In the genomic region with DNA sequence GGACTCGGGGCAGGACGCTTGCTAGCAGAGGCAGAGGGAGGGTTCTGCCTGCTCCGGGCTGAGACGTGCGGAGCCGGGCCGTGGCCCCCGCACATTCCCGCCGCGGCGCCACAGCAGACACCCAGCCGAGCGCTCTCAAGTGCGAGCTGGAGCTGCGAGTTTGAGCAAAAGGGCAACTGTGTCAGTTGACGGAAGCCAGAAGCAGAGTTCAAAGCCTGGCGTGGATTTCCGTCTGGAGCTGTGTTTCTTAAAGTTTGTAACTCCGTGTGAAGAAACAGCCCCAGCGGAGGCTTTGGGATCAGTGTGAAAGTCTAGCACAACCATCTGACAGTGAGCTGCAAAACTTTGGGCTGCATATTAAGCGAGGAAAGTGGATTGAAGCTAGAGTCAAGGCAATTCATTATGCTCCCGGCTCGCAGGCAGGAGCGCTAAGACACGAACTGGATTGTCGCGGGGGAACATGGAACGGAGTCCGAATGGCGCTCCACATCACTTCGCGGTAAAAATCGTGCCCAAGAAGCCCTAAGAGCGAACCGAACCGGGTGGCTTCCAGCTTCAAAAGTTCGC, we compare ENCODE assay signal across 7 mouse cellular contexts. TPM values are rescaled to one million over a fixed set of nuclear protein-coding genes. Genes with fewer than 3 reads are reported as not detected.
DNase-seq lines count a peak whose midpoint lies in the region; ATAC-seq lines count a peak whose summit lies in the region.

No protein-coding gene starts in this region.

- peak overlapping the region; percentile 100 for H3K9ac ChIP-seq in intestine, embryonic 15.5 days

- intact Hi-C loops in gastrocnemius, postnatal 36 days (cut with DNase I) = no loop called here
- intact Hi-C loops in left cerebral cortex, postnatal 25 days (cut with DNase I) = loop anchor here (2.0 kb wide), 1 partner anchor 29 kb away; no protein-coding TSS in a partner anchor

- peak overlapping the region; percentile 100 for H3K27ac ChIP-seq in intestine, embryonic 15.5 days
- peak overlapping the region; percentile 100 for H3K27ac ChIP-seq in midbrain, embryonic 10.5 days (replicated peaks)

- H3K4me1 ChIP-seq in intestine, embryonic 15.5 days (replicated peaks) = peaks cover 18% of the 10 kb centered on the region
- H3K4me1 ChIP-seq in midbrain, embryonic 10.5 days = peaks cover 36% of the 10 kb centered on the region

- under 1% methylated on average over 38 of the region's 38 CpGs for WGBS in intestine, embryonic 15.5 days
- WGBS in midbrain, embryonic 10.5 days = under 1% methylated on average over 38 of the region's 38 CpGs

- ATAC-seq in intestine, embryonic 15.5 days = peak; percentile 48

- H3K4me3 ChIP-seq in intestine, embryonic 15.5 days (replicated peaks) = peak overlapping the region; percentile 62
- peak overlapping the region; percentile 100 for H3K4me3 ChIP-seq in midbrain, embryonic 10.5 days

- H3K4me2 ChIP-seq in intestine, embryonic 15.5 days (replicated peaks) = peak overlapping the region; percentile 94

- no peaks in the 10 kb centered on the region for H3K9me3 ChIP-seq in intestine, embryonic 15.5 days
- H3K9me3 ChIP-seq in midbrain, embryonic 10.5 days (replicated peaks) = no peaks in the 10 kb centered on the region

- DNase-seq in adrenal gland, adult 8-10 months = peak; percentile 81
- peak; percentile 77 for DNase-seq in embryo, embryonic 11.5 days (ENCODE audit: low read depth, low spot score)
- peak; percentile 71 to 84 for DNase-seq in gastrocnemius, postnatal 36 days
- peak; percentile 88 to 96 for DNase-seq in left cerebral cortex, postnatal 25 days (ENCODE audit: low spot score in 2 of 2)
- DNase-seq in midbrain, embryonic 10.5 days (ENCODE audit: low spot score) = peak; percentile 89
- peak; percentile 73 for DNase-seq in right cerebral cortex, postnatal 4 days

- no peaks in the 10 kb centered on the region for H3K27me3 ChIP-seq in intestine, embryonic 15.5 days (replicated peaks)
- no peaks in the 10 kb centered on the region for H3K27me3 ChIP-seq in midbrain, embryonic 10.5 days (ENCODE audit: low read depth, poor library complexity, severe bottlenecking)

- no peaks in the 10 kb centered on the region for H3K36me3 ChIP-seq in intestine, embryonic 15.5 days
- H3K36me3 ChIP-seq in midbrain, embryonic 10.5 days = no peaks in the 10 kb centered on the region

RNA-seq across cellular contexts. Expression of a gene that starts 0.8 kb away (rescaled TPM):
- 10 to 100 TPM; 50.7 to 84.3 (median 61.1) TPM for total RNA-seq in adrenal gland, adult 8-10 months (2022)
- total RNA-seq in gastrocnemius, postnatal 36 days (2021) = 10 to 100 TPM; 18.1 to 24.4 TPM
- 21.6 and 24.9 TPM in 2 replicates for polyA plus RNA-seq in intestine, embryonic 15.5 days (2015; fragmentation: Nextera tagmentation; extraction: Ambion mirVana)
- 10 to 100 TPM; 81.0 to 88.3 TPM for total RNA-seq in left cerebral cortex, postnatal 25 days (2021)
- polyA plus RNA-seq in midbrain, embryonic 10.5 days (2016; fragmentation: Nextera tagmentation; extraction: Ambion mirVana) = 32.7 and 34.5 TPM in 2 replicates

Comparison
In these comparisons a context has a peak if more than half of its experiments do, and no peak if none do; other contexts are left out.
1. Peak in every context shown above with its lines: DNase-seq, ATAC-seq, H3K4me3 ChIP-seq and H3K27ac ChIP-seq.